Mouse (Mus musculus) embryonic facial prominence, embryonic 11.5 days (tissue): ENCODE measurements around the gene Slit3. TPM values are rescaled to one million over a fixed set of nuclear protein-coding genes. Genes with fewer than 3 reads are reported as not detected.

Experiments used
- ATAC-seq: fragments of 200-750 bp; cut with Nextera tagmentation; replicated peaks from 2 replicates; pipeline ENCODE4 v1.8.0; 2017; ENCODE audit warnings: low read depth; ENCODE audit not compliant: insufficient number of reproducible peaks, low FRiP score, low TSS enrichment
- DNase-seq: peaks from one replicate; pipeline ENCODE4 v3.0.0-alpha.2; 2015; ENCODE audit warnings: low spot score
- H3K27ac ChIP-seq: fragments of 300-500 bp; sonication (generic); replicated peaks from 2 replicates; pipeline ENCODE4 v1.5.1; 2014; ENCODE audit warnings: mild to moderate bottlenecking, low read depth, low read length, control low read depth
- H3K27me3 ChIP-seq: fragments of 300-500 bp; sonication (generic); 2 replicates; pipeline ENCODE4 v1.6.1; 2014; ENCODE audit warnings: mild to moderate bottlenecking, low read length, moderate library complexity, mixed read lengths; ENCODE audit not compliant: control insufficient read depth, insufficient read depth
- H3K36me3 ChIP-seq: fragments of 300-500 bp; sonication (generic); replicated peaks from 2 replicates; pipeline ENCODE4 v1.6.1; 2014; ENCODE audit warnings: low read depth, mild to moderate bottlenecking, low read length, moderate library complexity, mixed read lengths; ENCODE audit not compliant: control insufficient read depth, insufficient read depth
- H3K4me1 ChIP-seq: fragments of 300-500 bp; sonication (generic); 2 replicates; pipeline ENCODE4 v1.6.1; 2014; ENCODE audit warnings: low read length, mixed read lengths; ENCODE audit not compliant: control insufficient read depth, insufficient read depth
- H3K4me2 ChIP-seq: fragments of 300-500 bp; sonication (generic); 2 replicates; pipeline ENCODE4 v1.6.1; 2014; ENCODE audit warnings: low read depth, mild to moderate bottlenecking, control low read depth, low read length, moderate library complexity
- H3K4me3 ChIP-seq: fragments of 300-500 bp; sonication (generic); 2 replicates; pipeline ENCODE4 v1.5.1; 2014; ENCODE audit warnings: low read depth, low read length, control low read depth
- H3K9ac ChIP-seq: fragments of 300-500 bp; sonication (generic); replicated peaks from 2 replicates; pipeline ENCODE4 v1.6.1; 2014; ENCODE audit warnings: mild to moderate bottlenecking, control low read depth, low read length
- H3K9me3 ChIP-seq: fragments of 300-500 bp; sonication (generic); replicated peaks from 2 replicates; pipeline ENCODE4 v1.6.1; 2016; ENCODE audit warnings: mild to moderate bottlenecking, low read length, inconsistent platforms, mixed read lengths; ENCODE audit not compliant: control insufficient read depth
- WGBS: fragments of 180-500 bp; shearing (Covaris S2); extraction: QIAGEN DNeasy Blood & Tissue Kit; methylation state at CpG from one replicate; pipeline ENCODE4 v1.1.7; 2014; 5-methylcytosine and 5-hydroxymethylcytosine counted together
- polyA plus RNA-seq: library from polyadenylated mRNA; unstranded; fragments of >200 nt; fragmentation: Nextera tagmentation; extraction: Ambion mirVana; gene quantifications from 2 replicates; pipeline ENCODE4 v1.2.1, GENCODE M21; 2014

Slit3 gene
- polyA plus RNA-seq, 1 experiment from 2014 or later, result 10.5 TPM

GRCm38 (mm10) chr11:35668138-35668537 is 547.1 kb downstream of the Slit3 start:
- Histone ChIP-seq H3K9ac (no peak overlapping the region), H3K27ac (no peak overlapping the region), H3K27me3 (no peaks in the 10 kb centered on the region), H3K4me1 (no peaks in the 10 kb centered on the region), H3K36me3 (no peaks in the 10 kb centered on the region), H3K9me3 (no peaks in the 10 kb centered on the region), H3K4me3 (no peak overlapping the region), H3K4me2 (no peak overlapping the region)
- WGBS, result 45% methylated on average over 3 of the region's 3 CpGs
- DNase-seq, result no peak
- ATAC-seq, result no peak

GRCm38 (mm10) chr11:35668750-35669149 is 547.7 kb downstream of the Slit3 start:
- Histone ChIP-seq H3K4me2 (no peak overlapping the region), H3K4me3 (no peak overlapping the region), H3K4me1 (no peaks in the 10 kb centered on the region), H3K27ac (no peak overlapping the region), H3K27me3 (no peaks in the 10 kb centered on the region), H3K9me3 (no peaks in the 10 kb centered on the region), H3K9ac (no peak overlapping the region), H3K36me3 (no peaks in the 10 kb centered on the region)
- ATAC-seq (no peak), DNase-seq (no peak)
- WGBS, result 92% methylated on average over 1 of the region's 1 CpGs

GRCm38 (mm10) chr11:35669536-35669935 is 548.5 kb downstream of the Slit3 start:
- H3K4me1 ChIP-seq, result no peaks in the 10 kb centered on the region
- ATAC-seq, result no peak
- 77% methylated on average over 5 of the region's 5 CpGs for WGBS
- H3K4me2 ChIP-seq, result no peak overlapping the region
- DNase-seq, result no peak
- no peaks in the 10 kb centered on the region for H3K9me3 ChIP-seq
- H3K4me3 ChIP-seq, result no peak overlapping the region
- no peak overlapping the region for H3K27ac ChIP-seq
- H3K36me3 ChIP-seq, result no peaks in the 10 kb centered on the region
- no peaks in the 10 kb centered on the region for H3K27me3 ChIP-seq
- no peak overlapping the region for H3K9ac ChIP-seq

- Histone ChIP-seq H3K4me1 (no peaks in the 10 kb centered on the region), H3K9me3 (no peaks in the 10 kb centered on the region), H3K9ac (no peak overlapping the region), H3K4me2 (no peak overlapping the region), H3K4me3 (no peak overlapping the region), H3K36me3 (no peaks in the 10 kb centered on the region), H3K27ac (no peak overlapping the region), H3K27me3 (no peaks in the 10 kb centered on the region)
- no peak for DNase-seq
- no peak for ATAC-seq
- 81% methylated on average over 6 of the region's 6 CpGs for WGBS
Observed at GRCm38 (mm10) chr11:35670181-35670580, 549.2 kb downstream of the Slit3 start.

GRCm38 (mm10) chr11:35670746-35671145 is 549.7 kb downstream of the Slit3 start:
- ATAC-seq (no peak), DNase-seq (no peak)
- Histone ChIP-seq H3K9me3 (no peaks in the 10 kb centered on the region), H3K27ac (no peak overlapping the region), H3K27me3 (no peaks in the 10 kb centered on the region), H3K4me3 (no peak overlapping the region), H3K4me1 (no peaks in the 10 kb centered on the region), H3K9ac (no peak overlapping the region), H3K36me3 (no peaks in the 10 kb centered on the region), H3K4me2 (no peak overlapping the region)
- WGBS, result 82% methylated on average over 3 of the region's 3 CpGs

GRCm38 (mm10) chr11:35673050-35673449 is 552.0 kb downstream of the Slit3 start:
- 89% methylated on average over 7 of the region's 7 CpGs for WGBS
- H3K4me2 ChIP-seq, result no peak overlapping the region
- no peak for DNase-seq

GRCm38 (mm10) chr11:35674242-35674641 is 553.2 kb downstream of the Slit3 start:
- Histone ChIP-seq H3K4me3 (no peak overlapping the region), H3K9ac (no peak overlapping the region), H3K4me1 (no peaks in the 10 kb centered on the region), H3K4me2 (no peak overlapping the region), H3K27me3 (no peaks in the 10 kb centered on the region), H3K36me3 (no peaks in the 10 kb centered on the region), H3K9me3 (no peaks in the 10 kb centered on the region), H3K27ac (no peak overlapping the region)
- DNase-seq, result peak; percentile 39
- ATAC-seq, result no peak
- WGBS, result 75% methylated on average over 9 of the region's 9 CpGs

More at GRCm38 (mm10) chr11:35673050-35673449, 552.0 kb downstream of the Slit3 start:
- no peaks in the 10 kb centered on the region for H3K4me1 ChIP-seq
- no peaks in the 10 kb centered on the region for H3K9me3 ChIP-seq
- no peaks in the 10 kb centered on the region for H3K36me3 ChIP-seq
- H3K27me3 ChIP-seq, result no peaks in the 10 kb centered on the region
- no peak overlapping the region for H3K4me3 ChIP-seq
- no peak overlapping the region for H3K27ac ChIP-seq
- ATAC-seq, result no peak
- no peak overlapping the region for H3K9ac ChIP-seq

GRCm38 (mm10) chr11:35676744-35677143 is 555.7 kb downstream of the Slit3 start:
- DNase-seq (no peak), ATAC-seq (no peak)
- H3K9ac ChIP-seq, result no peak overlapping the region
- no peaks in the 10 kb centered on the region for H3K9me3 ChIP-seq
- H3K27me3 ChIP-seq, result no peaks in the 10 kb centered on the region
- H3K4me2 ChIP-seq, result no peak overlapping the region
- H3K27ac ChIP-seq, result no peak overlapping the region
- no peaks in the 10 kb centered on the region for H3K4me1 ChIP-seq
- no peaks in the 10 kb centered on the region for H3K36me3 ChIP-seq
- 49% methylated on average over 4 of the region's 4 CpGs for WGBS
- no peak overlapping the region for H3K4me3 ChIP-seq
